Mouse (Mus musculus): ENCODE results near the gene Mars.
A peak's percentile ranks its signal among the peaks of the same experiment; 100 is the strongest.
"Not testable (repeated sequence)": the region's sequence is repeated elsewhere in the genome, so short reads cannot be mapped to it uniquely, and the experiment has no call there.

The Mars gene

DNA sequence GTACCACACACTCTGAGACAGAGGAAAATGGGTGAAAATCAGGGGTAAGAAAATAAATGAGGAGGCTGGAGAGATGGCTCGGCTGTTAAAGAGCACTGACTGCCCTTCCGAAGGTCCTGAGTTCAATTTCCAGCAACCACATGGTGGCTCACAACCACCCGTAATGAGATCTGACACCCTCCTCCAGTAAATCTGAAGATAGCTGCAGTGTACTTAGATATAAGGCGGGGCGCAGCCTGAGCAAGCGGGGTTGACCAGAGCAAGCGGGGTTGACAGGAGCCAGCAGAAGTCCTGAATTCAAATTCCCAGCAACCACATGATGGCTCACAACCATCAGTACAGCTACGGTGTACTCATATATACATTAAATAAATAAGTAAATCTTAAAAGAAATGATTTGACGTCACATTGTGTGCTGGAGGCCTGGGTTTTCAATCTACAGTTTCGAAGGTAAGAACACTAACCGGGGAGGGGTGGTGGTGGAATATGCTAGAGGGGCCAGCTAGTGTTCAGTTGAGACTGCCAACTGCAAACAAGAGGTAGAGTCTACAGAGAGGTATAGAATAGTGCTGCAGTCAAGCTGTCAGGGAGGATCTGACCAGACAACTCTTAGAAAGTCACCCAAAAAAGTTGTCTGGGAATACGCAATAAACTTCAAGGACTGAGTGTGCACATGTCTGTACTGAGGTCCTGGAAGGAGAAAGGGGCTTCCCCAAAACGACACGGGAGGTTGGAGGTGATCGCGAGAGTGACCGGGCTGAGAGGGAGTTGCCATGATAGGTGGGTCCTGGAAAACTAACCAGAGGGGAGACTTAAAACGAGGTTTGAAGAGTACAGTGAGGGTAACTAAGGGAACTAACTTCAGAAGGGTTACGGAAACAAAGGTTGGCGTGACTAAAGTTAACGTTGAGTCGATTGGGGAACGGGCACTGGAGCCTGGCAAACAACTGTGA lies 787 bp downstream of the Mars start:
- DNase-seq (ENCODE audit: low spot score): no peak

DNA sequence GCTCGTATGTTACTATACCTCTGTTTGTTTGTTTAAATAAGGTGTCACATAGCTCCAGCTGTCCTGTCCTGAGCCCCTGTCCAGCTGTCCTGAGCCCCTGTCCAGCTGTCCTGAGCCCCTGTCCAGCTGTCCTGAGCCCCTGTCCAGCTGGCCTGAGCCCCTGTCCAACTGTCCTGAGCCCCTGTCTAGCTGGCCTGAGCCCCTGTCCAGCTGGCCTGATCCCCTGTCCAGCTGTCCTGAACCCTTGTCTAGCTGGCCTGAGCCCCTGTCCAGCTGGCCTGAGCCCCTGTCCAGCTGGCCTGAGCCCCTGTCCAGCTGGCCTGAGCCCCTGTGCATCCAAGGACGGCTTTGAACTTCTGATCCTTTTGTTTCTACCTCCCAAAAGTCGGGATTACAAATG lies 2.4 kb downstream of the Mars start:
- not testable (repeated sequence) for DNase-seq (ENCODE audit: low spot score)

DNA sequence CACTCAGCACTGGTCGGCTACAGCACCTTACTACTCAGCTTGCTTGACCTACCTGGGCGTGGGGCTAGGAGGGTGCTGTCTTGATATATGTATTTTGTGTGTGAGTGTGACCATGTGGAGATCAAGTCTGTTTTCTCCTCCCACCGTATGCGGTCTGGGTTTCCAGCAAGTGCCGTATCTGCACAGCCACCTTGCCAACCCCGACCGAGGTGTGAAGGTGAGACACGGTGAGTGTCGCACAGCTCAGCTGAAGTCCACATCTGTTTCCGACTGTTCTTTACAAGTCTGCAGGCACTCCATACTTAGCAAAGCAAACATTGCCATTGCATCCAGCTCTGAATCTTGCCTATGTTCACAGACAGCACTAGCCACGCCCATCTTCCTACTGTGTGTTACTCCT lies 8.4 kb downstream of the Mars start:
- no peak for DNase-seq (ENCODE audit: low spot score)

DNA sequence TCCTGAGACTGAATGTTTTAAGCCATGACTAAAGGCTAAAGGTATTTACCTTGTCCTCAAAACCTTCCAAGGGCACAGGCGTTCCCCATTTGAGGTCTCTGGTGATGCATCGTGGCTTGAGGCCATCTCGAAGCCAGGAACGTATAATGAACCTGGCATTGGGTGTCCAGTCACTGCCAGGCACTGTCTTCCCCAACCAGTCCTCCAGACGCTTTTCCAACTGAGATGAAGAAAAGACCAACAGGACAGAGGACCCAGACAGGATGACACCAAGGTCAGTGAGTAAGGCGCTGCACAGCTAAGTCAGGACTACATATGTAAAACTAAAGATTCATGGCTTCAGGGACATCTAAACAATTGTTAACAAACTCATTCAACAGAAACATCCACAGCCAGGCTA lies 11.2 kb downstream of the Mars start:
- DNase-seq (ENCODE audit: low spot score): no peak

DNA sequence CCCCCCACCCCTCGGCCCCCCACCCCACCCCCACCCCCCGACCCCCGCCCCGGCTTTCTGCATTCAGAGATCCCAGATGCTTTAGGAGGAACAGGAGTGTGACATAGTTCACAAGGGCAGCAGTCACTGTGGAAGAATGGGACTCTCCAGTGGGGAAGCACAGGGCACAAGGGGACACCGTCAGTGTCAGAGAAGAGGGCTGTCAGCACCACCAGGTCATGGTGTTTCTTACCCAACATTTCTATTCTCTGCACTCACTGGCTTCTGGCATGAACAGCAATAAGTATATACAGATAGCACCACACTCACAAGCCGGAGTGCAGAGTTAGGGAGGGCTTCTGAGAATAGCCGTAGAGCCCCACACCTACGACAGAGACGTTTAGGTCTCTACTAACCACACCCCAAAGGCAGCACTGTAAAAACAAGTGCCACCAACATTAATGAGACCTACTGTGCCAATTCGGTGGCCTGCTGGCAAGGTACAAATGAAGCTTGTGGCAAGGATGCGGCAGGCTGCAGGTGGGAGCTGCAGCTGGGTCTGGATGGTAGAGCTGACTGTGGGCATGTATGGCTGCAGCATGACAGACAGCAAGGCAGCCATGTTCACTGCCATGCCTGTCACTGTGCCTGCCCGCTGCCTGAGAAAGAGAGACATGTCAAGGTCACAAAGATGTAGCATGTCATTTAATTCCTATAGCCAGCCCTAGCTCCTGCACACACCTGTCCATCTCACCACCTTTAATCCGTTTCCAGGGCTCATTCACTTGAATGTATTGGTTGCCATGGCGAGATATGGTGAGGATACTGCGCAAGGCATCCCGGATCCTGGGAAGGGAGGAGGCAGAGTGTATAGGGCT lies 14.3 kb downstream of the Mars start:
- DNase-seq (ENCODE audit: low spot score): no peak

DNA sequence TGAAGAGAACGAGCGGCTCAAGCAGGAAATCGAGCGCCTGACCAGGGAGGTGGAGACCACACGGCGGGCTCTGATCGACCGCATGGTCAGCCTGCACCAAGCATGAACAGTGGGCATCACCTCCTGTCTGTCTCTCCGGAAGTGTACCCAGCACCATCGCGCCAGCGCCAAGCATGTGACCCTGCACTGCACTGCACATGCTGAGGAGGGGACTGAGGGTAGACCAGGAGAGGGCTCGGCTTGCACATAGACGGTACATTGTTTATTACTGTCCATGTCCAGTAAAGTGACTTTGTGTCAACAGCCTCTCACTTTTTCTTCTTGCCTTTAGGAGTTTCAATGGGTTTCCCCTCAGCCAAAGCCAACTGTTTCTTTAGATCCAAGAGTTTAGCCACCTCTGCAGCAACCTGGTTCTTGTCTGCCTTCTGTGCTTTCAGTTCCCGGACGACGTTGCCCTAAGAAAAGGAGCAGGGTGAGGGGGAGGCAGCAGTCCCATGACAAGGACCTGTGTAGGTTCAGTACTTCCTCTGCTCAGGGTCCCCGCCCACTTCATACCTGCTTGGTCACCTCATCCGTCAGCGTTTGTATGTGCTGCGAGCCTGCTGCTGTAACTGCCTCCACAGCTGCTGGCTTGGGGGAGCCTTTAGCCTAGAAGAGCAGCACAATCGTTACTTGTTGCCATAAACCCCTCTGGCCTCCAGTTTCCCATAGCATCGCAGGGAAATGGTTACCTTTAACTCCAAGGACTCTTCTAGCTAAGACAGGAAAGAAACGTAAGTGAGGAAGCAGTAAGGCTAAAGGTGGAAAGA lies 15.4 kb downstream of the Mars start:
- DNase-seq (ENCODE audit: low spot score): no peak

DNA sequence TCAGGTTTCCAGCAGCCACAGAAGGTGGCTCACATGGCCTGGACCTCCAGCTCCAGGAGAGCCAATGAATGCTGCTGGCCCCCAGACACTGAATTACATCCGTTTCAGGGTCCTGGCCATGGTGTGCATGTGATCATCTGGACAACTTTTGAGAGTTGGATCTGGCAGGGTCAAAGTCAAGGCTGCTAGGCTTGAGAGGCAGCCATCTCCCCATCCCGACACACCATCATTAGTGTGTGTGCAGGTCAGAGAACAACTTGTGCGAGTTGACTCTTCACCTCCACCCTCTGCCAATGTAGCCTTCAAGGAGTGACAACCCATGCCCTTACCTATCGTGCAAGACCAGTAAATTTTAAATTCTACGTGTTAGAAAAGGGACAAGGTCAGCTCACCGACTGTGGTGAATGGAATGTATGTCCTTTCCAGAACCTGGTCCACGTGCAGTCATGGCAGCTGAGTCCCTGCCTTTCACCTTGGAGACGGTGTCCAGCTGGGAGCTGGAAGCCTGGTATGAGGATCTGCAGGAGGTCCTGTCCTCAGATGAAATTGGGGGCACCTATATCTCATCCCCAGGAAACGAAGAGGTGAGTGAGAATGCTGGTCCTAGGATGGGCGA lies 16.6 kb downstream of the Mars start:
- no peak for DNase-seq (ENCODE audit: low spot score)

DNA sequence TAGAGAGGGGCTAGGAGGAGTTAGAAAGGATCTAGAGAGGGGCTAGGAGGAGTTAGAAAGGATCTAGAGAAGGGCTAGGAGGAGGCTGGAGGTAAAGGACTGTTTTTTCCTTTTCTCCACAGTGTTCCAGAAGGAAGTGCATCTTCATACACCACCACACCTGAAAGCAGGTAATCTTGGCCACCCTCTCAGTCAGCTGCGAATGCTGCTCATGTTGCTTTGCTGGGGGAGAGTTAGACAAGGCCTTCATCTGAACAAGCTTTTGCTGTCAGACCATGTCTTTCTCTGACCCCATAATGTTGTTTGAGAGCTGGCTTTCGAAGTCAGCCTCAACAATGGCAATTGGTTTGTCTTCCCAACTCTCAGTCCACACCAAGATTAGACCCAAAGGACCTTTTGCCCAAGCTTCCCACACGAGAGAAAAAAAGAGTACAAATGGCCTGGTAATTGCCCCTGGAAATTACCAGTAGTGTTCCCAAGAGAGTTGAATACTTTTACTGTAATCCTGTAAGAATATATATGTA lies 17.9 kb downstream of the Mars start:
- no peak for DNase-seq (ENCODE audit: low spot score)

DNA sequence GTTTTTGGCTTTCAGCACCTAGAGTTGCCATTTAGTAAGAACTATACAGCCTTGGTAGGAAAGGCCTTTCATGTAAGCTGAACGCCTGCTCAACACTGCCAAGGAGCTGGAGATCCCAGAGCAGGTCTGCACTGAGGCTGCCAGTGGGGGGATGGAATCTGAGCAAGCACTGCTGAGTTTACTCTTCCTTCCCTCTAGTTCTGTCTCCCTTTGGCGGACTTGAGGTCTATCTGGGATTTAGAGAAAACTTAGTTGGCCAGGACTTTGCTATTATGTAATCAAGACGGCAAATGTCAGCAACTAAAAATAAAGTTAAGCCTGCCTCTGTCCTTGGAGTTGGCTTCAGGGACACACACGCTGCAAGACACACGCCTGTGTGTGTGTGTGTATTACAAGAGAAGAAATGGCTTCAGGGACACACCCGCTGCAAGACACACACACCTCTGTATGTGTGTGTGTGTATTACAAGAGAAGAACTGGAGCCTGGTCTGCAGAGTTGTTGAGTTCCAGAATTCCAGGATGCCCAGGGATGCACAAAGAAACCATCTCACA lies 18.5 kb downstream of the Mars start:
- DNase-seq (ENCODE audit: low spot score): peak; percentile 47

DNA sequence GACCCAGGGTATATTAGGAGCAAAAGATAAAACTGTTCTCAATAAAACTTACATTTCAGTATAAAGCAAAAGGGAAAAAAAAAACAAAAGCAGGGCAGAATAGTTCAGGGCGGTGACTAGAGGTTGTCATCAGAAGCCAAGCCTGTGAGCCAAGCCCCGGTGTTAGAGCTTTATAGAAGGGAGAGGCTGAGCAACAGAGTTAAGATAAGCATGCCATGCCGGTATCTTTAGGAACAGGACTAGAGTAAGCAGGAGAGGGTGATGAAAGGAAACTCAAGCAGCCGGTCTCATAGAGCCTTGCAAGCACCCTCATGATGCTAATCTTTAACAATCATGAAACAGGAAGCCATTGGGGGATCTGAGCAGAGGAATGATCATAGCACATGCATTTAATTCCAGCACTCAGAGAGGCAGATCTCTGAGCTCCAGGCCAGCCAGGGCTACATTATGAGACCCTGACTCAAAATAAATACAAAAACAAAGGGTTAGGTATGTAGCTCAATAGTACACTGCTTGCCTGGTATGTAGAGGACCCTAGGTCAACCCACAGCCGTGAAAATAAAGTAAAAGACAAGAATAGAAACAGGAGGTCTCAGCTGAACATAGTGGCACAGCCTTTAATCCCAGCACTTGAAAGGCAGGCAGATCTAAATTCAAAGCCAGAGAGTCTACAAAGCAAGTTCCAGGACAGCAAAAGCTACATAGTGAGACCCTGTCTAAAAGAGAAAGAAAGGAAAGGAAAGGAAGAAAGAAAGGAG lies 19.5 kb downstream of the Mars start:
- DNase-seq (ENCODE audit: low spot score): no peak

DNA sequence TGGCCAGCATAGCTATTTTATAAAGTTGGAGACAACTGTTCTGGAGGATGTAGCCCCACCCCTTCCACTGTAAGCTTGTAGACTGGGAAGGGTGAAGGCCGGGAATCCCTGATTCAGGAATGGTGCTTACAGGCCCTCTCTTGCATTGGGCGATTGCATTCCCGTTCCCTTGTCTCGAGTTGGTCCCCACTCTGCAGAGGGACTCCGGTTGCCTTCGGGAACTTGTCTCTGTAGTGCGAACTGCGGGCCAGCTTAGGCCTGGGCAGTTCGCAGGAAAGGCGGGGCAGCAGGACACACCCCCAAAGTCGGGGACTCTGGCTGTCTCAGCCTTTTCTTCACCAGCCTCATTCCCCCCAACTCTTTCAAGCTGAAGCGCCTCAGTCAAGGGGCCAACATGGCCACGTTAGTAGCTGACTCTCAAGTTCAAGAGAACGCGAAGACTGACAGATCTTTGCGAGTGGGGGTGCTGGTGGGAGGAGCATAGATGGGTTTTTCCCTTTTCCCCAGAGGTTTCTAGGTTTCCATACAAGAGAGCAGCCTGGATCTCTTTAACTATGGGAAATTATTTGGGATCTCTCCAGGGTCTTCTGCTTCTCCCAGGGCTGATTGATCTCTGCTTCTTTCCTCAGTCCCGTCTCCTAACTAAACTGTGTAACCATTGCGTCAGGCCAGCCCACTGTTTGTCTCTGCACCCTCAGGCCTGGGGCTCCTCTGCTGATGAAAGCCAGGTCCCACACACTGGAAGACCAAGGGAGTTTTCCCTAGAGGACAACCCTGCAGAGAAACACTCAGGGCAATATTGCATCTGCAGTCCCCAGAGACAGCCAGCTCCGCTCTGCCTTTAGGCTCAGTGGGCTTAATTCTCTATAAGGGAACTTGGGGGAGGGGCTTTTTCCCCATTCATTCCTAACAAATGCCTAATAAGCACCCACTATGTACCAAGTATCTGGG lies 20.4 kb downstream of the Mars start:
- DNase-seq (ENCODE audit: low spot score): peak; percentile 62

DNA sequence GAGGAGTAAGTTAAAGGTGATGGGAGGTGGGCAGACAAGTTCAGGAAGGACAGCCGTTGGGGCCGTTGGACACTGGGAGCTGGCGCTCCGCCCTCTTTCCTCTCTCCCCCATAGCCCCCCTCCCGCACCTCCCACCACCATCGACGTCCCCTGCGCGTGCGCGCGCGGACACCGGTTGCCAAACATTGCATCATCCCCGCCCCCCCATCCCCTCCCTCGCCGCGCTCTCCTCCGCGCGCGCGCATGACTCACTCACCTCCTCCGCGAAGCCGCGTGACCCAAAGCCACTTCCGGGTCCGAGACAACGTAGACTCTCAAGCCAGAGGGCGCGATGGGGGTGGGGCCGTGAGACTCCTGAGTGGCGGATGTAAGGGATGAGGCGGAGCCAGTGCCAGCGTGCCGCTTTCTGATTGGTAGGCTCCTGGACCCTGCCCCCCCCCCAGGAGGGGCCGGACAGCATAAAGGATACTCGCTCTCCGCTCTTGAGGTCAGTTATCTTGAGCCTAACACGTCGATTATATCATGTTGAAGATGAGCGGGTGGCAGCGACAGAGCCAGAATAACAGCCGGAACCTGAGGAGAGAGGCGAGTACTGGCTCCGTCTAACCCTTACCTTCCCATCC lies 21.2 kb downstream of the Mars start:
- peak; percentile 100 for DNase-seq (ENCODE audit: low spot score)

DNA sequence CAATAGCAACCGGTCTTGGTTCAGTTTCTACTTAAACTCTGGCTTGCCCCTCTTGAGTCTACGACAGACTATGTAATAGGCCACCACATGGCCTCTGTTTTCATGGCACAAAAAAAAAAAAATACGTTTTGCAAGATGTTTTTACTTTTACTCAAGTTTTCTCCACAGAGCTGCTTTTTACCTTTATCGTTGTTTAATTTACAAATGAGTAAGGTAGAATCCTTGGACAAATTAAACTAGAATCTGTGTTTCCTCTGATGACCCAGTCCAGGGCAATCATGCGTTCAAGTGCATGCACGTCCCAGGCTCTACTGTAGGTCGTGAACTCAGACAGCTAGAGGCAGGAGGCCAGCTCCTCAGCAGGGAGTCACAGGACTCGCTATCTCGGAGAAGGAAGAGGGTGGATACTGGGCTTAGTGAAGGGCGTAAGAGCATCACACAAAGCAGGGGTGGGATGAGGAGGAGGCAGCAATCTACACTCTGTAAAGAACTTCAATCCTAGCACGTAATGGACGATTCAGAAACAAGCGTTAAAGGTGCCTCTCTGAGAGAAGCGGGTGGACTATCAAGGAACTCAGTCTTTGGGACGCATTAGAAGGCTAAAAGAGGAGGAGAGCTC lies 21.9 kb downstream of the Mars start:
- peak; percentile 82 for DNase-seq (ENCODE audit: low spot score)

DNA sequence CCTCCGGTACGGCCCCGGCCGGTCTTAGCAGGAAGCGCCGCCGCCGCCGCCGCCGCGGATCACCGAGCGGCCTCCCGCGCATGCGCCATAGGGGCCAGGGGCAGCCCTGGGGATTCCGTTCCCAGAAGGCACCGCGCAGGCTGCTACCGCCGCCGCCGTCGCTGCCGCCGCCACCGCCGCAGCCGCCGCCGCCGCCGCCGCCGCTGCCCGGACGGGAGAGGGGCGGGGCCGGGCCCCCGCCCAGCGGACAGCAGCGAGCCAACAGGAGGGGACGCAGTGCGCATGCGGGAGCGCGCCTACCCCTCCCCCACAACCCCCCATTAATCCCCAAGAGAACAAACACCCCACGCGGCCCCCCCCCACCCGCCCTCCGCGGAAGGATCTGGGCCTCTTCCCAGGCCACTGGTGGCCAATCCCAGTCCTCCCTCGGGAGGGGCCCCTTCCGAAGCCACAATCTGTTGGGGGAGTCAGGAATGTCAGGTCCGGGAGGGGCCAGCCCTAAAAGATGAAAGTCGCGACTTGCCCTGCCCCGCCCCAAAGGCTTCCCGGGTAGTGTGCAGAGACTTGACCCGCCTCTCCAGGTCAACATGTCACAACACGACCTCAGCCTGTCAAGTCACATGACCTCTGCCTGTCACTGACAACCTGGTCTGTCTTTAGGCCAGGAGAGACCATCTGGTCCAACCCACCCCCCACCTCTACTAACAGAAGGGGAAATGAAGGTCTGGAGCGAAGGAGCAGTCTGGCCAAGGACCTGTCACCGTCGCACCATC lies 22.6 kb downstream of the Mars start, which contains the start of gene Mbd6:
Gene Mbd6 (minus strand): TSS at position 219 of the 773 bp plus-strand sequence.
- peak; percentile 88 for DNase-seq (ENCODE audit: low spot score)

DNA sequence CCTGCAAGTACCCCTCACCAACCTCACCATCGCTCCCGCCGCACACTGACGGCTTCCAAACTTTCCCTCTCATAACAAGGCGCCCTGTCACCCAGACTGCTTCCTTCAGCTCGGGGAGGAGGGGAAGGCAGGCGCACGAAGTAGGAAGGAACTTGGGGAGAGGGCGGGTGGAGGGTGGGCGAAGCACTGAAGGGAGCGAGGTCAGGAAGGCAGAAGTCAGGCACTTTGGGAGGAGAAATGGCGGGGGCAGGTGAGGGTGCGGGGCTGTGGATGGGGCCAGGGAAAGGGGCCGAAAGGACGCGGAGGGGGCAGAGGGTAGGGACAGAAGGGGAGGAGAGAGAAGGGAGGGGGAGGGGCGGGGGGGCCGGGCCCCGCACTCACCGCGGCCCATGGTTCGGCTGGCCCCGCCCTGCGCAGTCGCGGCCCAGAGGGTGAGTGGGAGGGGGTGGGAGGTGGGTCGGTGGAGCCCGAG lies 23.2 kb downstream of the Mars start:
- peak; percentile 70 for DNase-seq (ENCODE audit: low spot score)

DNA sequence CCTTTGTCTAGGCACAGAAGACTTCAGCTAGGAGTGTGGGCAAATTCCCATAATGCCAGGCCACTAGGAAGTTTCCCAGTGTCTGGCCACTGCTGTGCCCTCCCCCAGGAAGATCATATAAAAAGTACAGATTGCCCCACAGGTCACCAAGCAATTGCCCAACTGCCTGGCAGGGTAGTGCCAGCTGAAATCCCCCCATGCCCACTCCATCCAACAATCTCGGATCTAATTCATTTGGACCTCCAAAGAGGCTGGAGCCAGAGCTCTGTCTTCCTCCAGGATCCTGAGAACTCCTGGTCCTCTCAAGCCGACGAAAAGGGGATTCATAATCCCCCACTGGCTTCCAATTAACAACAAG lies 23.7 kb downstream of the Mars start:
- DNase-seq (ENCODE audit: low spot score): no peak

DNA sequence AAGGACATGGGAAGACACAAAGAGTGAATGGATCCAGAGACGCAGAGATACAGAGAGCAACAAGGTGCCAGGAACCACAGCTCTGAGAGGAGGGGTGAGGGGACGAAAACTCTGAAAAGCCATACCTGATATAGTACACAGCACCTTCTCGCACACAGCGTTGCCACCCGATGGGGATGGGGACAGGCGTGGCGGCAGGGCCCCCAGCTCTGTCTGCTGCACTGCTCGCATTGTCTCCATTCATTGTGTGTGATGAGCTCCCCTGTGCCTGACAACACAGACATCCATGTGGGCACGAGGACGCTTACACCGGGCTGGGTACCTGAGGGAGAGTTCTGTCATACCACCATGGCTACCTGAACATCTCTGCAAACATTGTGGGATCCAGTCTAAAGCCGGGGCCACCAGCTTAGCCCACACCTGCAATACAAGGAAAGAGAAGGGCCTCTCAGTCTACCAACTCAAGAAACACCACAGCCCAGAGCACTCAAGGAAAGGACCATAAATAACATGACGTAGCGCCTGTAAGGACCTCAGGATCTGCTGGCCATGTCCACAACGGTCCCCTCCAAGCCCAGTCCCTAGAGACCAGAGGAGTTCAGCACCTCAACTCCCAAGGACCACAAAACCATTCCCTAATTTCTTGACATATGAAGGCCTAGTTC lies 24.2 kb downstream of the Mars start:
- DNase-seq (ENCODE audit: low spot score): no peak
